Mouse (Mus musculus) testis, adult 2 months (tissue): ENCODE results near the gene Sim2.

ENCODE experiments used
- CTCF ChIP-seq: fragments of 200-500 bp; IDR thresholded peaks from 2 replicates; pipeline ENCODE4 v1.5.1; 2012; ENCODE audit warnings: low read depth, mild to moderate bottlenecking, inconsistent platforms, low read length, moderate library complexity; ENCODE audit not compliant: control insufficient read depth, insufficient read depth, insufficient replicate concordance
- POLR2A ChIP-seq: fragments of 200-500 bp; IDR thresholded peaks from 2 replicates; pipeline ENCODE4 v1.6.1; 2012; ENCODE audit warnings: low read depth, mild to moderate bottlenecking, inconsistent platforms, low read length, moderate library complexity; ENCODE audit not compliant: control insufficient read depth

GRCm38 (mm10) chr16:94123247-94123646 is 38.5 kb downstream of the Sim2 start:
- TF ChIP-seq CTCF (no peak), POLR2A (no peak)
